21 mouse cellular contexts compared by ENCODE assay signal in the genomic region with DNA sequence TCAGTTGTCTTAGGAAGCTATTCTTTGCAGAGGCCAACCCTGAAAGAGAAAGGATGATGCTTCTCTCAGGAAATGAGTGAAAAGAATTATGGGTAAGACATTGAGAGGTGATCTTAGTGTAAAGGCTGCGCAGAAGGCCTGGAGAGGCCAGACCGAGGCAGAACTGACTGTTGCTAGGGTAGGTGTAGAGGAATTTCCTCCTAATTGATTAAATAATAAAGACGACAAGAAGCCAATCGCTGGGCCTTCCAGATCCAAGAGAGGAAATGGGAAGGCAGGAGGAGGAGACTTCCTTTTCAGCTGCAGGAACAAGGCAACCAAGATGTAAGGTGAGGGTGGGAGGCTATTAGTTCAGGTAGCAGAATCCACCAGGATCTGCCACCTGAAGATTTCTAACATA. TPM values are rescaled to one million over a fixed set of nuclear protein-coding genes. Genes with fewer than 3 reads are reported as not detected.
"Had no signal": no experiment of that assay in that cellular context is flagged by ENCODE, and none has a peak within 500 bp of the region (broad histone marks: within the 10 kb centered on the region; RNA-seq: fewer than 3 reads in every experiment).

No protein-coding gene starts in this region.

- DNase-seq: lung, adult 18-20 months; lung, postnatal 14 days; lung, postnatal 36 days; retina, postnatal 1 day; right cerebral cortex, adult 18-20 months; right cerebral cortex, postnatal 14 days; thymus, adult 2 months; thymus, postnatal 25 days; thymus, postnatal 4 days had no signal

- ATAC-seq: lung, postnatal 0 days; midbrain, embryonic 13.5 days; midbrain, embryonic 15.5 days had no signal

- H3K4me3 ChIP-seq: lung, embryonic 15.5 days; megakaryocyte, embryonic 14.5 days; midbrain, embryonic 13.5 days; midbrain, embryonic 15.5 days; neural tube, embryonic 13.5 days; neural tube, embryonic 15.5 days; stomach, embryonic 15.5 days had no signal

- H3K27ac ChIP-seq: lung, embryonic 15.5 days; macrophage; midbrain, embryonic 13.5 days; midbrain, embryonic 15.5 days; neural tube, embryonic 13.5 days; neural tube, embryonic 15.5 days; stomach, embryonic 15.5 days; stomach, postnatal 0 days had no signal

RNA-seq across cellular contexts. Expression of a gene that starts 45.9 kb away (rescaled TPM):
- total RNA-seq: megakaryocyte progenitor cell, adult 5-6 weeks; monocyte, adult 5-6 weeks had no signal
- polyA plus RNA-seq: macrophage had no signal
